Mouse (Mus musculus) adrenal gland, postnatal 10 days (tissue): ENCODE data around the gene Serpina6. TPM values are rescaled to one million over a fixed set of nuclear protein-coding genes. Genes with fewer than 3 reads are reported as not detected.

Experiments
- DNase-seq: peaks from one replicate; pipeline ENCODE4 v3.0.0; 2021; ENCODE audit warnings: mixed read lengths
- total RNA-seq, 2 experiments: library from RNA; stranded (reverse); gene quantifications; 2 replicates each; pipeline ENCODE4 v1.2.3; 2021

The Serpina6 gene
- total RNA-seq, 2 experiments from 2014 or later, result 12.2 to 21.7 TPM

GRCm38 (mm10) chr12:103655123-103656044 is 1.6 kb downstream of the Serpina6 start:
- DNase-seq, result no peak

- DNase-seq, result peak; percentile 17
Measured at GRCm38 (mm10) chr12:103653836-103654235, 3.2 kb downstream of the Serpina6 start.

- DNase-seq, result no peak
Measured at GRCm38 (mm10) chr12:103646314-103646713, 10.7 kb downstream of the Serpina6 start.

GRCm38 (mm10) chr12:103644601-103645000 is 12.4 kb downstream of the Serpina6 start:
- no peak for DNase-seq

- DNase-seq, result no peak
Measured at GRCm38 (mm10) chr12:103643818-103644217, 13.2 kb downstream of the Serpina6 start.

GRCm38 (mm10) chr12:103643336-103643735 is 13.7 kb downstream of the Serpina6 start:
- DNase-seq, result peak; percentile 93

GRCm38 (mm10) chr12:103635846-103636245 is 21.2 kb downstream of the Serpina6 start:
- DNase-seq, result no peak

GRCm38 (mm10) chr12:103634430-103634829 is 22.6 kb downstream of the Serpina6 start:
- no peak for DNase-seq

GRCm38 (mm10) chr12:103631203-103631612 is 25.8 kb downstream of the Serpina6 start, which contains the start of gene Serpina10:
TSS of gene Serpina10 (minus strand) at chr12:103631444.
- DNase-seq, result no peak

- DNase-seq, result no peak
Measured at GRCm38 (mm10) chr12:103616860-103617261, 40.2 kb downstream of the Serpina6 start.

- DNase-seq, result no peak
Measured at GRCm38 (mm10) chr12:103615734-103616133, 41.3 kb downstream of the Serpina6 start.

GRCm38 (mm10) chr12:103615141-103615540 is 41.9 kb downstream of the Serpina6 start:
- DNase-seq, result no peak

GRCm38 (mm10) chr12:103601839-103602238 is 55.2 kb downstream of the Serpina6 start:
- DNase-seq, result no peak

GRCm38 (mm10) chr12:103600364-103600763 is 56.6 kb downstream of the Serpina6 start:
- no peak for DNase-seq

GRCm38 (mm10) chr12:103598411-103598810 is 58.6 kb downstream of the Serpina6 start:
- no peak for DNase-seq

Other genes with a start within 250 kb of the Serpina6 start
- gene 9330161L09Rik, start 249.4 kb downstream of the Serpina6 start, total RNA-seq, result 1 to 10 TPM in 1 of 2 experiments, under 1 TPM in 1; 0.99 to 1.3 TPM
- 10 to 100 TPM; 94.4 to 99.7 TPM for gene Ddx24, start 231.4 kb downstream of the Serpina6 start, total RNA-seq
- gene Ifi27, start 223.0 kb downstream of the Serpina6 start, total RNA-seq, result 1,000 to 10,000 TPM; 1,092 to 1,163 TPM
- 10 to 100 TPM; 15.6 to 16.8 TPM for gene Ifi27l2a, start 213.5 kb downstream of the Serpina6 start, total RNA-seq
- not detected for gene Ifi27l2b, start 200.0 kb downstream of the Serpina6 start, total RNA-seq
- 1 to 10 TPM; 2.3 to 3.2 TPM for gene Ppp4r4, start 124.9 kb downstream of the Serpina6 start, total RNA-seq
- gene Serpina10, start 25.8 kb downstream of the Serpina6 start, total RNA-seq, result 10 to 100 TPM; 11.9 to 22.2 TPM
- not detected for gene Serpina16, start 18.9 kb upstream of the Serpina6 start, total RNA-seq
- not detected for gene Serpina1f, start 38.3 kb upstream of the Serpina6 start, total RNA-seq
- gene Serpina1d, start 116.4 kb upstream of the Serpina6 start, total RNA-seq, result 100 to 1,000 TPM; 308 to 732 TPM
- gene Serpina1b, start 173.2 kb upstream of the Serpina6 start, total RNA-seq, result 1,000 to 10,000 TPM in 1 of 2 experiments, 100 to 1,000 TPM in 1; 691 to 1,677 TPM
- gene Serpina1a, start 206.3 kb upstream of the Serpina6 start, total RNA-seq, result 100 to 1,000 TPM; 292 to 744 TPM
- gene Serpina1c, start 247.7 kb upstream of the Serpina6 start, total RNA-seq, result 100 to 1,000 TPM; 280 to 719 TPM